Mouse (Mus musculus) heart, embryonic 16.5 days (tissue): ENCODE measurements around the gene Olfr288. TPM values are rescaled to one million over a fixed set of nuclear protein-coding genes. Genes with fewer than 3 reads are reported as not detected.

Source experiments
- ATAC-seq: fragments of 200-750 bp; cut with Nextera tagmentation; replicated peaks from 2 replicates; pipeline ENCODE4 v1.8.0; 2017; ENCODE audit warnings: moderate number of reproducible peaks; ENCODE audit not compliant: insufficient read depth, low FRiP score; ENCODE audit errors: extremely low read depth
- H3K27ac ChIP-seq: fragments of 300-500 bp; sonication (generic); 2 replicates; pipeline ENCODE4 v1.5.1; 2014; ENCODE audit warnings: mild to moderate bottlenecking, low read length, control low read depth, moderate library complexity
- H3K27me3 ChIP-seq: fragments of 300-500 bp; sonication (generic); 2 replicates; pipeline ENCODE4 v1.6.1; 2014; ENCODE audit warnings: low read length, mixed read lengths; ENCODE audit not compliant: control insufficient read depth, insufficient read depth
- H3K36me3 ChIP-seq: fragments of 300-500 bp; sonication (generic); 2 replicates; pipeline ENCODE4 v1.6.1; 2014; ENCODE audit not compliant: control insufficient read depth, insufficient read depth
- H3K4me1 ChIP-seq: fragments of 300-500 bp; sonication (generic); 2 replicates; pipeline ENCODE4 v1.6.1; 2014; ENCODE audit warnings: low read length, mixed read lengths; ENCODE audit not compliant: control insufficient read depth, insufficient read depth
- H3K4me2 ChIP-seq: fragments of 300-500 bp; sonication (generic); 2 replicates; pipeline ENCODE4 v1.6.1; 2014; ENCODE audit warnings: low read depth, mild to moderate bottlenecking, control low read depth, low read length
- H3K4me3 ChIP-seq: fragments of 300-500 bp; sonication (generic); 2 replicates; pipeline ENCODE4 v1.5.1; 2014; ENCODE audit warnings: mild to moderate bottlenecking, control low read depth, low read length
- H3K9ac ChIP-seq: fragments of 300-500 bp; sonication (generic); 2 replicates; pipeline ENCODE4 v1.6.1; 2014; ENCODE audit warnings: low read length, control low read depth
- H3K9me3 ChIP-seq: fragments of 300-500 bp; sonication (generic); replicated peaks from 2 replicates; pipeline ENCODE4 v1.6.1; 2016; ENCODE audit warnings: low read length; ENCODE audit not compliant: control insufficient read depth
- WGBS: fragments of 180-500 bp; shearing (Covaris S2); extraction: QIAGEN DNeasy Blood & Tissue Kit; methylation state at CpG from one replicate; pipeline ENCODE4 v1.1.7; 2014; 5-methylcytosine and 5-hydroxymethylcytosine counted together
- polyA plus RNA-seq: library from polyadenylated mRNA; unstranded; fragments of >200 nt; fragmentation: Nextera tagmentation; extraction: Ambion mirVana; gene quantifications from 2 replicates; pipeline ENCODE4 v1.2.1, GENCODE M21; 2015

The Olfr288 gene
- polyA plus RNA-seq, 1 experiment from 2014 or later, result not detected

GRCm38 (mm10) chr15:98209676-98210075, 14.3 kb upstream of the Olfr288 start:
- Histone ChIP-seq H3K27ac (no peak overlapping the region), H3K4me1 (peaks cover 4% of the 10 kb centered on the region; the same call in 1 of the 2 replicates), H3K36me3 (no peaks in the 10 kb centered on the region), H3K4me3 (no peak overlapping the region), H3K9ac (no peak overlapping the region), H3K9me3 (no peaks in the 10 kb centered on the region), H3K4me2 (no peak overlapping the region), H3K27me3 (no peaks in the 10 kb centered on the region)
- 74% methylated on average over 7 of the region's 7 CpGs for WGBS
- no peak for ATAC-seq

- WGBS, result 41% methylated on average over 4 of the region's 4 CpGs
- no peaks in the 10 kb centered on the region for H3K36me3 ChIP-seq
- no peak for ATAC-seq
- no peak overlapping the region for H3K4me3 ChIP-seq
- no peak overlapping the region for H3K27ac ChIP-seq
- peaks cover 11% of the 10 kb centered on the region for H3K4me1 ChIP-seq
- H3K9me3 ChIP-seq, result no peaks in the 10 kb centered on the region
- no peaks in the 10 kb centered on the region for H3K27me3 ChIP-seq
- H3K4me2 ChIP-seq, result no peak overlapping the region
- no peak overlapping the region for H3K9ac ChIP-seq
Observed at GRCm38 (mm10) chr15:98184456-98184855, 10.9 kb downstream of the Olfr288 start.

GRCm38 (mm10) chr15:98181856-98182570, 13.3 kb downstream of the Olfr288 start:
- Histone ChIP-seq H3K4me1 (peaks cover 11% of the 10 kb centered on the region), H3K4me2 (peak overlapping the region; percentile 81), H3K9ac (peak overlapping the region; percentile 49; the same call in 1 of the 2 replicates), H3K9me3 (no peaks in the 10 kb centered on the region), H3K27me3 (no peaks in the 10 kb centered on the region), H3K27ac (peak overlapping the region; percentile 35), H3K4me3 (peak overlapping the region; percentile 60; the same call in 1 of the 2 replicates), H3K36me3 (no peaks in the 10 kb centered on the region)
- 57% methylated on average over 12 of the region's 12 CpGs for WGBS
- ATAC-seq, result no peak

GRCm38 (mm10) chr15:98181132-98181711, 14.1 kb downstream of the Olfr288 start:
- no peaks in the 10 kb centered on the region for H3K9me3 ChIP-seq
- H3K27ac ChIP-seq, result peak overlapping the region; percentile 90
- peak overlapping the region; percentile 81 for H3K4me2 ChIP-seq
- H3K9ac ChIP-seq, result peak overlapping the region; percentile 72
- no peaks in the 10 kb centered on the region for H3K27me3 ChIP-seq
- H3K4me3 ChIP-seq, result peak overlapping the region; percentile 60
- peaks cover 11% of the 10 kb centered on the region for H3K4me1 ChIP-seq
- no peaks in the 10 kb centered on the region for H3K36me3 ChIP-seq
- ATAC-seq, result peak; percentile 97
- WGBS, result 0% methylated on average over 30 of the region's 30 CpGs

GRCm38 (mm10) chr15:98180567-98181131, 14.7 kb downstream of the Olfr288 start:
- Histone ChIP-seq H3K9me3 (no peaks in the 10 kb centered on the region), H3K4me1 (peaks cover 11% of the 10 kb centered on the region), H3K9ac (peak overlapping the region; percentile 72), H3K4me2 (peak overlapping the region; percentile 81), H3K27ac (peak overlapping the region; percentile 90), H3K4me3 (peak overlapping the region; percentile 60), H3K36me3 (no peaks in the 10 kb centered on the region), H3K27me3 (0 out of 2 replicates have a peak, but pooled peaks cover 2% of the 10 kb centered on the region)
- 7% methylated on average over 26 of the region's 26 CpGs for WGBS
- ATAC-seq, result no peak

DNA sequence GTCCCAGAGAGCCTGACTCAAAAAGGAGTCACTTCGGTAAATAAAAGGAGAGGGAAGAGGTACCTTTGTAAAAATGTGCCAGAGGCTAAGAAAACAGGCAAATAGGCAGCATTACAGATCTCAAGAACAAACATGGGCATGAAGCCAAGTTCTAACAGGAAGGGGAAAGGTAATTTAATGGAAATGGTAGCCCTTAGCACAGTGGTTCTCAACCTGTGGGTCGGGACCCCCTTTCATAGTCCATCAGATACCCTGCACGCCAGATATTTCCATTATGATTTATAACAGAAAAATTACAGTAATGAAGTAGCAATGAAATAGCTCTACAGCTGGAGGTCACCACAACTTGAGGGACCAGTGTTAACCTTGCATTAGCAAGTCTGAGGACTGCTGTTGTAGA, 18.0 kb downstream of the Olfr288 start:
- no peaks in the 10 kb centered on the region for H3K9me3 ChIP-seq
- H3K4me3 ChIP-seq, result no peak overlapping the region
- H3K4me1 ChIP-seq, result peaks cover 11% of the 10 kb centered on the region
- ATAC-seq, result no peak
- WGBS, result 65% methylated on average over 3 of the region's 3 CpGs
- no peak overlapping the region for H3K9ac ChIP-seq
- no peak overlapping the region for H3K4me2 ChIP-seq
- H3K27ac ChIP-seq, result no peak overlapping the region
- H3K27me3 ChIP-seq, result peaks cover 10% of the 10 kb centered on the region; the same call in 1 of the 2 replicates
- no peaks in the 10 kb centered on the region for H3K36me3 ChIP-seq

DNA sequence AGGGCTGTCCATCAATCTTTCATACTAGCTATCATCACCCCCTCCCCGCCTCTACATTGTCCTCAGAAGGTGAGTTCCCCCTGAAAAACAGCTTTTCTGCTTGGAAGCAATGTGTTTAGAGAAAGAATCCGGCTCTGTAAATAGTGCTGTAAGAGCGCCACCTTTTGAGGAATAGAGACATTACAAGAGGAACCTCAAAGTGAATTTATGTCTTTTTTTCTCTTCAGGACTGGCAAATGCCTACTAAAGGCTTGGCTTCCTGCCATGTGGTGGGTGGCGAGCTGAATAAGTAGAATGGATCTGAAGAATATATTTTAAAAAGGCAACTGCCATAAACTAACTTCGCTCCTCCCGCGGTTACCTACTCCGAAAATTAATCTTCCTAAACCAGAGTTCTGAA, 21.5 kb downstream of the Olfr288 start:
- no peak for ATAC-seq
- Histone ChIP-seq H3K4me3 (no peak overlapping the region), H3K9me3 (no peaks in the 10 kb centered on the region), H3K4me2 (no peak overlapping the region), H3K9ac (no peak overlapping the region), H3K36me3 (no peaks in the 10 kb centered on the region), H3K27me3 (peaks cover 27% of the 10 kb centered on the region), H3K4me1 (no peaks in the 10 kb centered on the region), H3K27ac (no peak overlapping the region)
- 38% methylated on average over 8 of the region's 8 CpGs for WGBS

- H3K27ac ChIP-seq, result no peak overlapping the region
- H3K27me3 ChIP-seq, result peaks cover 43% of the 10 kb centered on the region
- no peaks in the 10 kb centered on the region for H3K9me3 ChIP-seq
- no peak for ATAC-seq
- peaks cover 7% of the 10 kb centered on the region; the same call in 1 of the 2 replicates for H3K4me1 ChIP-seq
- no peaks in the 10 kb centered on the region for H3K36me3 ChIP-seq
- no peak overlapping the region for H3K9ac ChIP-seq
- H3K4me2 ChIP-seq, result no peak overlapping the region
- no peak overlapping the region for H3K4me3 ChIP-seq
- WGBS, result 69% methylated on average over 5 of the region's 5 CpGs
Observed at GRCm38 (mm10) chr15:98172113-98172512, 23.2 kb downstream of the Olfr288 start.

- Histone ChIP-seq H3K4me2 (no peak overlapping the region), H3K4me3 (no peak overlapping the region), H3K36me3 (no peaks in the 10 kb centered on the region), H3K27me3 (peaks cover 46% of the 10 kb centered on the region), H3K4me1 (peaks cover 11% of the 10 kb centered on the region; the same call in 1 of the 2 replicates), H3K9ac (no peak overlapping the region), H3K9me3 (no peaks in the 10 kb centered on the region), H3K27ac (no peak overlapping the region)
- 70% methylated on average over 9 of the region's 9 CpGs for WGBS
- ATAC-seq, result no peak
Observed at GRCm38 (mm10) chr15:98170917-98171316, 24.4 kb downstream of the Olfr288 start.
